Mouse (Mus musculus) heart, postnatal 25 days (tissue): ENCODE data around the gene Armh2. TPM values are rescaled to one million over a fixed set of nuclear protein-coding genes. Genes with fewer than 3 reads are reported as not detected.
"Not testable (repeated sequence)": the region's sequence is repeated elsewhere in the genome, so short reads cannot be mapped to it uniquely, and the experiment has no call there.

Source experiments
- DNase-seq: peaks from one replicate; pipeline ENCODE4 v3.0.0; 2022; ENCODE audit warnings: low spot score
- intact Hi-C: fragments of 180-260 bp; cut with DNase I; formaldehyde crosslinking; loops from one replicate; pipeline ENCODE4 v1.15.1; 2025
- total RNA-seq, 2 experiments: library from RNA; stranded (reverse); gene quantifications; 2 replicates each; pipeline ENCODE4 v1.2.3; 2021

The Armh2 gene
- total RNA-seq, 2 experiments from 2014 or later, result not detected

- DNase-seq, result no peak
- intact Hi-C loops, result no loop called here
Measured at GRCm38 (mm10) chr13:24751396-24751795, 10.4 kb downstream of the Armh2 start.

GRCm38 (mm10) chr13:24756756-24757155 lies 15.7 kb downstream of the Armh2 start:
- intact Hi-C loops, result no loop called here
- no peak for DNase-seq

GRCm38 (mm10) chr13:24757820-24758564 lies 17.0 kb downstream of the Armh2 start:
- no peak for DNase-seq
- intact Hi-C loops, result no loop called here

GRCm38 (mm10) chr13:24759451-24759850 lies 18.4 kb downstream of the Armh2 start:
- DNase-seq, result no peak
- intact Hi-C loops, result no loop called here

GRCm38 (mm10) chr13:24760351-24760870 lies 19.4 kb downstream of the Armh2 start:
- no peak for DNase-seq
- intact Hi-C loops, result no loop called here

- intact Hi-C loops, result no loop called here
- DNase-seq, result no peak
Measured at GRCm38 (mm10) chr13:24761083-24761402, 20.0 kb downstream of the Armh2 start.

- intact Hi-C loops, result no loop called here
- DNase-seq, result peak; percentile 78
Measured at GRCm38 (mm10) chr13:24761403-24762227, 20.6 kb downstream of the Armh2 start, which contains the start of gene Gmnn. TSS of gene Gmnn (minus strand) at chr13:24761923.

GRCm38 (mm10) chr13:24762254-24762653 lies 21.2 kb downstream of the Armh2 start:
- intact Hi-C loops, result no loop called here
- no peak for DNase-seq

- intact Hi-C loops, result not testable (repeated sequence)
Measured at GRCm38 (mm10) chr13:24767809-24768208, 26.8 kb downstream of the Armh2 start.

GRCm38 (mm10) chr13:24771482-24771881 lies 30.4 kb downstream of the Armh2 start:
- DNase-seq, intact Hi-C loops: not testable (repeated sequence)

More at GRCm38 (mm10) chr13:24767809-24768208, 26.8 kb downstream of the Armh2 start:
- not testable (repeated sequence) for DNase-seq

GRCm38 (mm10) chr13:24776146-24776844 lies 35.3 kb downstream of the Armh2 start:
- DNase-seq, result no peak
- intact Hi-C loops, result loop anchor here (5.0 kb wide), 1 partner anchor 294 kb away; no protein-coding TSS in a partner anchor

- DNase-seq, result no peak
- intact Hi-C loops, result loop anchor here (5.0 kb wide), 1 partner anchor 296 kb away; no protein-coding TSS in a partner anchor
Measured at GRCm38 (mm10) chr13:24778026-24778425, 37.0 kb downstream of the Armh2 start.

GRCm38 (mm10) chr13:24778706-24779380 lies 37.8 kb downstream of the Armh2 start:
- DNase-seq, result no peak
- intact Hi-C loops, result loop anchor here (5.0 kb wide), 1 partner anchor 297 kb away; no protein-coding TSS in a partner anchor

- intact Hi-C loops, result no loop called here
- no peak for DNase-seq
Measured at GRCm38 (mm10) chr13:24781916-24782315, 40.9 kb downstream of the Armh2 start.

GRCm38 (mm10) chr13:24786014-24786490 lies 45.0 kb downstream of the Armh2 start:
- intact Hi-C loops, result no loop called here
- no peak for DNase-seq

- DNase-seq, result no peak
- intact Hi-C loops, result no loop called here
Measured at GRCm38 (mm10) chr13:24787477-24787876, 46.4 kb downstream of the Armh2 start.

GRCm38 (mm10) chr13:24791349-24791748 lies 50.3 kb downstream of the Armh2 start:
- DNase-seq, result peak; percentile 29
- intact Hi-C loops, result no loop called here

- peak; percentile 11 for DNase-seq
- intact Hi-C loops, result no loop called here
Measured at GRCm38 (mm10) chr13:24792411-24793045, 51.5 kb downstream of the Armh2 start.
